Mouse (Mus musculus) heart, embryonic 15.5 days (tissue): ENCODE results near the gene Pmepa1. TPM values are rescaled to one million over a fixed set of nuclear protein-coding genes. Genes with fewer than 3 reads are reported as not detected.

Experiments used
- ATAC-seq: fragments of 200-750 bp; cut with Nextera tagmentation; replicated peaks from 2 replicates; pipeline ENCODE4 v1.8.0; 2017; ENCODE audit warnings: low read depth, moderate TSS enrichment; ENCODE audit not compliant: insufficient number of reproducible peaks, insufficient read depth, low FRiP score
- H3K27ac ChIP-seq: fragments of 300-500 bp; sonication (generic); 2 replicates; pipeline ENCODE4 v1.5.1; 2015; ENCODE audit warnings: mild to moderate bottlenecking, inconsistent platforms
- H3K27me3 ChIP-seq: fragments of 300-500 bp; sonication (generic); 2 replicates; pipeline ENCODE4 v1.6.1; 2015; ENCODE audit warnings: inconsistent platforms
- H3K36me3 ChIP-seq: fragments of 300-500 bp; sonication (generic); 2 replicates; pipeline ENCODE4 v1.6.1; 2015; ENCODE audit warnings: mild to moderate bottlenecking, inconsistent platforms
- H3K4me1 ChIP-seq: fragments of 300-500 bp; sonication (generic); replicated peaks from 2 replicates; pipeline ENCODE4 v1.6.1; 2015; ENCODE audit warnings: inconsistent platforms
- H3K4me2 ChIP-seq: fragments of 300-500 bp; sonication (generic); 2 replicates; pipeline ENCODE4 v1.6.1; 2015; ENCODE audit warnings: inconsistent platforms, mild to moderate bottlenecking, moderate library complexity
- H3K4me3 ChIP-seq: fragments of 300-500 bp; sonication (generic); 2 replicates; pipeline ENCODE4 v1.5.1; 2015; ENCODE audit warnings: mild to moderate bottlenecking, inconsistent platforms
- H3K9ac ChIP-seq: fragments of 300-500 bp; sonication (generic); 2 replicates; pipeline ENCODE4 v1.6.1; 2015; ENCODE audit warnings: mild to moderate bottlenecking, inconsistent platforms
- H3K9me3 ChIP-seq: fragments of 300-500 bp; sonication (generic); replicated peaks from 2 replicates; pipeline ENCODE4 v1.6.1; 2016; ENCODE audit warnings: inconsistent platforms
- WGBS: fragments of 180-500 bp; shearing (Covaris S2); methylation state at CpG from one replicate; pipeline ENCODE4 v1.1.7; 2015; ENCODE audit warnings: mixed read lengths; 5-methylcytosine and 5-hydroxymethylcytosine counted together
- polyA plus RNA-seq: library from polyadenylated mRNA; unstranded; fragments of >200 nt; fragmentation: Nextera tagmentation; extraction: Ambion mirVana; gene quantifications from 2 replicates; pipeline ENCODE4 v1.2.1, GENCODE M21; 2015

Gene Pmepa1
- polyA plus RNA-seq, 1 experiment from 2014 or later: 4.6 TPM

DNA sequence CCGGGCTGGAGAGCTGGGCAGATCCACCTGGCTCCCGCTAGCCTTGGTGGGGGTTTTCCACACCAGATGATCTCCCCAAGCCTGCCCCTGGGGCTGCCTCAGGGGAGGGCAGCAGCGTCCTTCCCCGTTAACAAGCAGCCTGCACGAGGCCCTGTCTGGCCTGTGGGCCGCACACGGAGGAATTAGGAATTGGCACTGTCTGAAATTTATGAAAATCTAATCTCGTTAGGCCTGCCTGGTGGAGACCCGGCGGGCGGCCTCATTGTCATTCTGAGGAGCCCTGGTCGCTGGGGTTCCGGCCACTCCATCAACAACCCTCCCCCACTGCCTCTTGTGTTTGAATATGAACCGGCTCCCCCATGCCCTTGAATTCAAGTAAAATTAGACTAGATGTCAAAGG, 37.8 kb downstream of the Pmepa1 start:
- no peak overlapping the region for H3K4me2 ChIP-seq
- no peaks in the 10 kb centered on the region for H3K27me3 ChIP-seq
- H3K9ac ChIP-seq: no peak overlapping the region; the same call in 1 of the 2 replicates
- no peaks in the 10 kb centered on the region for H3K9me3 ChIP-seq
- H3K4me3 ChIP-seq: no peak overlapping the region
- 35% methylated on average over 14 of the region's 14 CpGs for WGBS
- peaks cover 74% of the 10 kb centered on the region for H3K4me1 ChIP-seq
- no peak for ATAC-seq
- H3K27ac ChIP-seq: peak overlapping the region; percentile 10; the same call in 1 of the 2 replicates
- H3K36me3 ChIP-seq: no peaks in the 10 kb centered on the region; the same call in 1 of the 2 replicates

DNA sequence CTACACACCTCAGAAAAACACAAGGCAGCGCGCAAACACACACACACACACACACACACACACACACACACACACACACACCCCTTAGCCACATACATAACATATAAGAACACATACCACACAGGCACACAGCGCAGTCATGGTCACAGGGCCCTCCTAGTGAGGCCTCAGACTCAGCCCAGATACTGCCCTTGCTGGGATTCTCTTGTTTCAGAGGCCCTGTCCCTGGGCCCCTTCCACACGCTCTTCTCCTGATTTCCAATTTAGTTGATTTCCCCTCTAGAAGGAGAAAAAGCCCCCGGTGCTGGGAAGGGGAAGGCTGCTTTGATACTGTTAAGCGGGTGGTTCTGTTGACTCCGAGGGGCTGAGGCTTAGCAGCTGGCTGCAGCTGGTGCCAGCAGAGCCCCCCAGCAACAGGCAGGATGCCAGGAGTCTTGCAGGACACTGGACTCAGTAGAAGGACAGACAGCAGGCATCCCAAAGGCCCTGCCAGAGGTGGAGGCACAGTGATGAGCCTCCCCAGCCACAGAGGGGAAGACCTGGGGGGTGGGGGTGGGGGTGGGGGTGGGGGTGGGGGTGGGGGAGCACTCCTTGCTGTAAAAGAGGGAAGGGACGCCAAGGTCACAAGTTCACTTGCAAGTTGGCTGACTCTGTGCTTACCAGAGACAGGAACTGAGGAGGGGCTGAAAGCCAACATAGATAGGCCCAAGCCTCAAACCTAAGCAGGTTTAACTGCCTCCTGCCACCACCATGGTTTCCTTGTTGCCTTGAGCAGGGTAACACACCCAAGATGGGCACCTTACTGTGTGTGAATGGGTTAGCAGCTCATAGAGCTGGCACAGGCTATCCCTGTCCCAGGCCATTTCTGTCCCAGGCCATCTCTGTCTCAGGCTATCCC, 40.6 kb downstream of the Pmepa1 start:
- Histone ChIP-seq H3K4me2 (0 out of 2 replicates have a peak overlapping the region, but pooled peaks have one; percentile 3), H3K4me1 (peaks cover 61% of the 10 kb centered on the region), H3K27ac (peak overlapping the region; percentile 60), H3K9ac (no peak overlapping the region), H3K27me3 (no peaks in the 10 kb centered on the region), H3K4me3 (no peak overlapping the region), H3K9me3 (no peaks in the 10 kb centered on the region), H3K36me3 (peaks cover 20% of the 10 kb centered on the region)
- 0 out of 2 replicates have a peak, but pooled peaks have one; percentile 20 for ATAC-seq
- WGBS: 39% methylated on average over 8 of the region's 8 CpGs

DNA sequence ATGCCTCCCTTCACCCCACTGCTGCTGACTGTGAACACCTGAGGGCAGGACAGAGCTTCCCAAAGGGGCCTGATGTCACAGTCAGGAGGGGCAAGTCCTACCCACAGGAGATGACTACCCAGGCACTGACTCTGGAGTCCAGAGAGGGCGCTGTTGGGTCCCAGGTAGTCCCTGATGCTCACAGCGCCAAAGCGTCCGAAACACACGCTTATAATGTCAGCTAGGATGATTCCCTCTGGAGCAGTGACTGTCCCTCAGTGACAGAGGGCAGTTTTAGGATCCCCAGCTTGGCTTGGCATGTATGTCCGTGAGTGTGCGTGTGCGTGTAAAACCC, 43.6 kb downstream of the Pmepa1 start:
- peaks cover 52% of the 10 kb centered on the region for H3K4me1 ChIP-seq
- no peak overlapping the region for H3K9ac ChIP-seq
- 90% methylated on average over 8 of the region's 8 CpGs for WGBS
- no peaks in the 10 kb centered on the region for H3K9me3 ChIP-seq
- no peaks in the 10 kb centered on the region for H3K27me3 ChIP-seq
- H3K36me3 ChIP-seq: peaks cover 33% of the 10 kb centered on the region
- no peak overlapping the region for H3K4me2 ChIP-seq
- ATAC-seq: no peak
- H3K4me3 ChIP-seq: no peak overlapping the region
- no peak overlapping the region for H3K27ac ChIP-seq

DNA sequence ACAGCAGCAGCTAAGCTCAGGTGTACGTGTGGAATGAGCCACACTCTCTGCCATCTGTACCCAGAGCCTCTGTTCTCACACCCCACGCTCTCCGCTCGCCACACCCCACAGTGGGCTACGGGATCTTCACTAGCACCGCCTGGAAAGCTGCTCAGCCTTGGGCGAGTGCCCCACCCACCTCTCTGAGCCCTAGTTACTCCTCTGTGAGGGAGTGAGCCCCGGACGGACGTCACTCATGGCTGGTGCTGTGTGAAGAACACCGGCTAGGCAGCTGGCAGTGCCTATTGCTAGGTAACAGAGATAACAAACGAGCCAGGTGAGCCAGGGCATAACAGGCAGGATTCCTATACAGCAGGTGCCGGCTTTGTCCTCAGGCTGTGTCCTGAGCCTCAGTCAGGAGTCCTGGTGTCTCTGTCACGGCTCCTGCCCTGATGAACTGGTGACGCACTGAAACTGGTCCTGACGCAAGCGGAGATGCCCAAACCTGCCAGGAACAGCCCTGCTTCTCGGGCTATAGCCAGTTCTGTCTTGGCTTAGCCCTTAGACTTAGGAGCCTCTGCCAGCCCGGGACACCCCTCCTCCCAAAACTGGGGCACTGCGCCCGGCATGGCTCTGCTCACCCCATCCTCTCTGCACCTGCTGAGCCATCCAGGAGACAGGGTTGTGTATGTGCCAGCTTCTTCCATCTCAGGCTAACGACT, 44.1 kb downstream of the Pmepa1 start:
- no peak overlapping the region for H3K9ac ChIP-seq
- 84% methylated on average over 22 of the region's 22 CpGs for WGBS
- no peak overlapping the region for H3K4me3 ChIP-seq
- H3K4me2 ChIP-seq: no peak overlapping the region
- H3K27me3 ChIP-seq: no peaks in the 10 kb centered on the region
- peaks cover 35% of the 10 kb centered on the region for H3K36me3 ChIP-seq
- H3K27ac ChIP-seq: no peak overlapping the region
- no peak for ATAC-seq
- H3K4me1 ChIP-seq: peaks cover 47% of the 10 kb centered on the region
- H3K9me3 ChIP-seq: no peaks in the 10 kb centered on the region

DNA sequence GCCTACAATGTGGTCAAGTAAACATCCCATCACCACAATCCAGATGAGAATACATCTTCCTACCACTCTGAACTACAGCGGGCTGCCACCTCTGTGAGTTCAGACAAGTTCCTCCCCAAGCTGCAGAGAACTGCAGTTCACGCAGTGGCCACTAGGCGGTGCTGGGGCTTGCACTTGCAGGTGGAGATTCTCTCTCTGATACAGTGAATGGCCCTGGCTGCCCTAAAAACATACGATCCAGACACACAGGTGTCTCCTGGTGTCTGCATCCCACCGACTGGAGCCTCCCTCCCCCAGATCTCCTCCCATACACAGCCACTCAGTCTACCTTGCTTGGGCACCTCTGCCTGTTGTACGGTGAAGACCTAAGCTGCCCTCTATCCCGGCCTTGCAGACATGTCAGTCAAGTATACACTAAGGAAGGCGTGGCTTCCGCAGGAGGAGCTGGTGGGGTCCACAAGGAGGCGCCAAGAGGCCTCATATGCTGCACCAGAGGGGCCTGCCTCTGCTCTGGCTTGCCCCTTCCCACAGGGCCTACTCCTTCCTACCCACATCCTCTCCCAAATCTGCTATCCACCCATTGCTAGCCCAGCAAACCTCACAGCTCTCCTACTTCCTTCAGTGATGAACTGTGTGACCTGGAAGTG, 46.6 kb downstream of the Pmepa1 start:
- H3K9ac ChIP-seq: no peak overlapping the region
- H3K4me3 ChIP-seq: no peak overlapping the region
- H3K27me3 ChIP-seq: no peaks in the 10 kb centered on the region
- H3K36me3 ChIP-seq: peaks cover 46% of the 10 kb centered on the region
- peak; percentile 83 for ATAC-seq
- H3K27ac ChIP-seq: peak overlapping the region; percentile 46; the same call in 1 of the 2 replicates
- no peaks in the 10 kb centered on the region for H3K9me3 ChIP-seq
- H3K4me1 ChIP-seq: peaks cover 29% of the 10 kb centered on the region
- H3K4me2 ChIP-seq: 0 out of 2 replicates have a peak overlapping the region, but pooled peaks have one; percentile 12
- WGBS: 11% methylated on average over 10 of the region's 10 CpGs

DNA sequence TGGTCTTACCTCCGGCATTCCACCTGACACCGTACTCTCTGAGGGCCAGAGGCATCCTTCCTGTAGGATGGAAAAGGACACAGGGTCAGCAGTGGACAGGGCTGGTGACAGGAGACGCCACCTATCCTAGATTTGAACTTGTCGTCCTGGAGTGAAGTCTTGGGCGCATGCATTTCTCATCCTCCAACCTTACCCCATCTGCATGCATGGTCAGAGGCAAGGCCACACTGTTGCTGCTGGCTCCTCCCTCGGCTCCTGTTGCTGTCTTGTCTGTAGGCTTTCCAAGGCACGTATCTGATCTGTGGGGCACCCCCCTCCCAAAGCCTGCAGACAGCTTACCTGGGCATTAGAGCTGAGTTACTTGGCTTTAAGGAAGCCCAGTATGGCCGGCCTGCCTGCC, 47.8 kb downstream of the Pmepa1 start:
- no peak overlapping the region for H3K27ac ChIP-seq
- H3K4me1 ChIP-seq: peaks cover 22% of the 10 kb centered on the region
- 91% methylated on average over 8 of the region's 8 CpGs for WGBS
- no peak for ATAC-seq
- no peaks in the 10 kb centered on the region for H3K27me3 ChIP-seq
- no peak overlapping the region for H3K4me2 ChIP-seq
- H3K9me3 ChIP-seq: no peaks in the 10 kb centered on the region
- H3K4me3 ChIP-seq: no peak overlapping the region
- H3K36me3 ChIP-seq: peaks cover 46% of the 10 kb centered on the region
- no peak overlapping the region for H3K9ac ChIP-seq

DNA sequence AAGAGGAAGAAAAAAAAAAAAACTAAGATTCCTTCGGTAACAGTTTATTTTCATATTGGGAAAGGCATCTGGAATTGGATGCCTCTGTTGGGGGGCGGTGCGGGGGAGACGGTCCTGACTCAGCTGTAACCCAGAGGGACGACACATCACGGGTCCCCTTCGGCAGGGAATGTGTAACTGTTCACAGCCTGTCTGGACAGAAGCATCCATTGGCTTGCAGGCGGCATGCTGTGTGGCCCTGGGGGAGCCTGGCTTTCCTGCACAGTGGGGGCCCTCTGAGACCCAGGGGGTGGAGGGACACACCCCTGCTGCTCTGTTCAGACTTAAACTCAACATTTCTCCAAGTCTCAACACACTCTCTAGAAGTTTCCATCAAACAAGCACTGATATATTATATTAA, 49.5 kb downstream of the Pmepa1 start:
- H3K4me3 ChIP-seq: no peak overlapping the region
- H3K36me3 ChIP-seq: peaks cover 33% of the 10 kb centered on the region
- ATAC-seq: no peak
- H3K4me2 ChIP-seq: no peak overlapping the region
- H3K9ac ChIP-seq: no peak overlapping the region
- no peaks in the 10 kb centered on the region for H3K27me3 ChIP-seq
- H3K9me3 ChIP-seq: no peaks in the 10 kb centered on the region
- peaks cover 22% of the 10 kb centered on the region for H3K4me1 ChIP-seq
- 81% methylated on average over 8 of the region's 8 CpGs for WGBS
- no peak overlapping the region for H3K27ac ChIP-seq

DNA sequence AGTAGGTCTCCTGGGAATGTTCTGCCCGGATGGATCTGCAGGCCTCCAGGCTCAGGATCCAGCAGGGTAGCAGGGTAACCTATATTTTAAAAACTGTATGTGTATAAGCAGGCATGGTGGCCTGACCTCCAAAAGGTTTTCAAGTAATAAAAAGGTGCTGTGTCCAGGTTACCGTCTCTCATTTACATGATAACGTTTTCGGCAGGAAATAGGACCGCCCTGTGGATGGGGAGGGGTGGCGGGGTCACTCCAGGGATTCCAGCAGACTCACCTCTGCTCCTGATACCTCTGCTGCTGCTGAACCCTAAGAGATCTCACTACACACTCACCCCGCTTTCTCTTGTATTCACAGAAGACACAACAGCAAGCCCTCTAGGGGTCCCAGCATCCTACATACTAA, 50.4 kb downstream of the Pmepa1 start:
- Histone ChIP-seq H3K4me1 (peaks cover 20% of the 10 kb centered on the region), H3K36me3 (peaks cover 26% of the 10 kb centered on the region), H3K4me2 (no peak overlapping the region), H3K9ac (no peak overlapping the region), H3K27ac (no peak overlapping the region), H3K9me3 (no peaks in the 10 kb centered on the region), H3K4me3 (no peak overlapping the region), H3K27me3 (no peaks in the 10 kb centered on the region)
- ATAC-seq: no peak
- WGBS: 85% methylated on average over 7 of the region's 7 CpGs

DNA sequence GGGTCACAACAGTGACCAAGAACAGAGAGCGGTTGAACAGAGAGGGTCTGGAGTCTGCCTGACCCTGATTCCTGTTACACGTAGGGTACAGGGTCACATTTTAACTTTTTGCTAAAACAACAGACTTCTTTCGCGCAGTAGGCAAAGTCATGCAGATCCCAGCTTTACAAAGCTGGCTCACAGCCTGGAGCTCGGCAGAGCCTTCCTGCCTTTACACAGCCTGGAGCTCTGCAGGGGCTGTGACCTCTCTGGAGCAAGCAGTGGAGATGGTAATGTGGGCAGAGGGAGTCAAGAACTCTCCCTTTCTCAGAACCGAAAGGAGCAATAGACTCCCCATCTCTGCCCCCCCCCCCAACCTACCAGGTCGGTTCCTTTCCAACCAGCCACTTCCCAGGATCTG, 51.5 kb downstream of the Pmepa1 start:
- WGBS: 61% methylated on average over 7 of the region's 7 CpGs
- no peak overlapping the region for H3K9ac ChIP-seq
- H3K4me1 ChIP-seq: peaks cover 11% of the 10 kb centered on the region
- H3K4me3 ChIP-seq: no peak overlapping the region
- no peak overlapping the region for H3K27ac ChIP-seq
- H3K27me3 ChIP-seq: no peaks in the 10 kb centered on the region
- ATAC-seq: no peak
- no peaks in the 10 kb centered on the region for H3K9me3 ChIP-seq
- H3K4me2 ChIP-seq: no peak overlapping the region
- peaks cover 20% of the 10 kb centered on the region; the same call in 1 of the 2 replicates for H3K36me3 ChIP-seq

DNA sequence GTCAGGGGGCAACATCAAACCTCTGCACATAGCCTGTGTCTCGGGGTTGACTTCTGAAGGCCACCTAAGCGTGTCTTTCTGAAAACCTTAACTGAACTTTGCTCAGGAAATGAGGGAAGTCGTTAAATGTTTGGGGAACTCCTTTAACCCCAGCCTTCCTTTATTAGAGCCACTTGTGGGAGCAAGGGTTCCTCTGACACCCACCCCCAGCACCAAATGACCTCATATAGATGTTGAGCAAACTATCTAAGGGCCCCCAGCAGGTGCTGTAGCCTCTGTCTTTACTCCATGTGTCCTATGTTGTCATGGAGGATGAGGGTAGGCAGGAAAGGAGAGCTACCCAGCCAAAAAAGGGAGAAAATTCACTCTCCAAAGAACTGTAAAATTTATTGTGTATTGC, 52.2 kb downstream of the Pmepa1 start:
- Histone ChIP-seq H3K27me3 (no peaks in the 10 kb centered on the region), H3K27ac (no peak overlapping the region), H3K4me3 (no peak overlapping the region), H3K36me3 (peaks cover 16% of the 10 kb centered on the region; the same call in 1 of the 2 replicates), H3K9me3 (no peaks in the 10 kb centered on the region), H3K4me2 (no peak overlapping the region), H3K4me1 (peaks cover 12% of the 10 kb centered on the region), H3K9ac (no peak overlapping the region)
- WGBS: 63% methylated on average over 3 of the region's 3 CpGs
- no peak for ATAC-seq

DNA sequence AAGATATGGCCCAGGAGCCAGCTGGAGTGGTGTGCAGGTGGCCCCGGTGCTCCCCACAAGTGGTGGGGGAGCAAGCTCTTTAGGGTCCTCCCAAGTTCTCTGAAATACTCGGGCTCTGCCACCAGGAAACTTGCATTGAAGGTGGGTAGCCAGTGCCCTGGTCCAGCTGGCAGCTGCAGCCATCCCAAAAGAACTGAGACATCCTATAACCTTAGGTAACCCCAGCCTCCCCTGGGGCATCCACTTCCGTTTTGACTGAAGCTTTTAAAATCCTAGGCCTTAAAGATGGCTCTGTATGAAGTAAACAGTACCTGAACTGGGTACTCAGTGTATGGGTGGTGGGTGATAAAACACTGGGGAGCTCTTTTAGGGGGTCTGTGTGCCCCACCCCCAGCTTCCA, 52.8 kb downstream of the Pmepa1 start:
- Histone ChIP-seq H3K27me3 (no peaks in the 10 kb centered on the region), H3K9ac (no peak overlapping the region), H3K4me1 (peaks cover 14% of the 10 kb centered on the region), H3K36me3 (peaks cover 16% of the 10 kb centered on the region; the same call in 1 of the 2 replicates), H3K4me3 (no peak overlapping the region), H3K9me3 (no peaks in the 10 kb centered on the region), H3K4me2 (no peak overlapping the region), H3K27ac (no peak overlapping the region)
- ATAC-seq: no peak
- 59% methylated on average over 3 of the region's 3 CpGs for WGBS
